Mouse (Mus musculus) midbrain, postnatal 0 days (tissue): ENCODE data around the gene Neurod4. TPM values are rescaled to one million over a fixed set of nuclear protein-coding genes. Genes with fewer than 3 reads are reported as not detected.

Experiments
- ATAC-seq: fragments of 200-750 bp; cut with Nextera tagmentation; 2 replicates; pipeline ENCODE4 v1.8.0; 2017; ENCODE audit warnings: moderate number of reproducible peaks, mild to moderate bottlenecking, moderate TSS enrichment, moderate library complexity; ENCODE audit not compliant: low FRiP score
- DNase-seq: peaks from one replicate; pipeline ENCODE4 v3.0.0-alpha.2; 2015; ENCODE audit warnings: low spot score
- H3K27ac ChIP-seq: fragments of 300-500 bp; sonication (generic); 2 replicates; pipeline ENCODE4 v1.5.1; 2014; ENCODE audit warnings: low read depth, mild to moderate bottlenecking, low read length, mixed read lengths
- H3K27me3 ChIP-seq: fragments of 300-500 bp; sonication (generic); 2 replicates; pipeline ENCODE4 v1.6.1; 2014; ENCODE audit warnings: low read length, control low read depth, mixed read lengths; ENCODE audit not compliant: insufficient read depth
- H3K36me3 ChIP-seq: fragments of 300-500 bp; sonication (generic); 2 replicates; pipeline ENCODE4 v1.6.1; 2014; ENCODE audit warnings: low read length, control low read depth, mixed read lengths; ENCODE audit not compliant: insufficient read depth
- H3K4me1 ChIP-seq: fragments of 300-500 bp; sonication (generic); 2 replicates; pipeline ENCODE4 v1.6.1; 2014; ENCODE audit warnings: mild to moderate bottlenecking, control low read depth, antibody characterized with exemption, low read length, mixed read lengths; ENCODE audit not compliant: insufficient read depth
- H3K4me2 ChIP-seq: fragments of 300-500 bp; sonication (generic); 2 replicates; pipeline ENCODE4 v1.6.1; 2014; ENCODE audit warnings: low read depth, mild to moderate bottlenecking, low read length, mixed read lengths; ENCODE audit not compliant: poor library complexity, severe bottlenecking
- H3K4me3 ChIP-seq: fragments of 300-500 bp; sonication (generic); 2 replicates; pipeline ENCODE4 v1.5.1; 2014; ENCODE audit warnings: low read depth, mild to moderate bottlenecking, low read length, moderate library complexity
- H3K9ac ChIP-seq: fragments of 300-500 bp; sonication (generic); replicated peaks from 2 replicates; pipeline ENCODE4 v1.6.1; 2014; ENCODE audit warnings: mild to moderate bottlenecking, low read length, moderate library complexity, mixed read lengths; ENCODE audit not compliant: poor library complexity, severe bottlenecking
- H3K9me3 ChIP-seq: fragments of 300-500 bp; sonication (generic); 2 replicates; pipeline ENCODE4 v1.6.1; 2016; ENCODE audit warnings: low read length, control low read depth
- CTCF ChIP-seq: IDR thresholded peaks from 2 replicates; pipeline ENCODE4 v1.5.1; 2016; ENCODE audit warnings: antibody characterized with exemption, mild to moderate bottlenecking
- WGBS: fragments of 180-500 bp; shearing (Covaris S2); extraction: QIAGEN DNeasy Blood & Tissue Kit; methylation state at CpG from one replicate; pipeline ENCODE4 v1.1.7; 2014; 5-methylcytosine and 5-hydroxymethylcytosine counted together
- polyA plus RNA-seq: library from polyadenylated mRNA; unstranded; fragments of >200 nt; fragmentation: Nextera tagmentation; extraction: Ambion mirVana; gene quantifications from 2 replicates; pipeline ENCODE4 v1.2.1, GENCODE M21; 2015
- total RNA-seq: library from RNA; depleted of rRNA; stranded (reverse); fragments of >200 nt; gene quantifications from 2 replicates; pipeline ENCODE4 v1.2.3, GENCODE M21; 2014; rRNA removed

The Neurod4 gene
- total and polyA plus RNA-seq, 2 experiments from 2014 or later: 0.52 to 0.77 TPM

DNA sequence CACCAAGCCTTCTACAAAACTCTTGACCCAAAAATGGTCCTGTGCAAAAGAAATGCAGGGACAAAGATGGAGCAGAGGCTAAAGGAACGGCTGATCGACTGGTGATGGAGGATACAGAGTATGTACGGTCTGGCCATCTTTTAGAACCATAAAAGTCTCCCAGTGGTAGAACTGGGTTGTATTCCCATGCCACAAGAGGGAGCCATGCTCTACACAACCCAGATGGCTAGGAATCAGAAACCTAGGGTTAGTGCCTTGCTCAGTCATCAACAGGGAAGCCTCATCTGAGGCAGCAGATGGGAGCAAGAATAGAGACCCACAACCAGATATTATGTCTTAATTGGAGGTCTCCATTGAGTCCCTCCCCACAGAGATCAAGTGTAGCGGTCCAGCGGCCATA, 50.5 kb downstream of the Neurod4 start:
- WGBS: 82% methylated on average over 5 of the region's 5 CpGs
- Histone ChIP-seq H3K9ac (no peak overlapping the region), H3K4me1 (no peaks in the 10 kb centered on the region), H3K27ac (no peak overlapping the region), H3K9me3 (no peaks in the 10 kb centered on the region), H3K27me3 (no peaks in the 10 kb centered on the region), H3K36me3 (no peaks in the 10 kb centered on the region), H3K4me3 (no peak overlapping the region), H3K4me2 (no peak overlapping the region)
- 0 out of 2 replicates have a peak, but pooled peaks have one; percentile 15 for TF ChIP-seq CTCF
- DNase-seq (no peak), ATAC-seq (no peak)

DNA sequence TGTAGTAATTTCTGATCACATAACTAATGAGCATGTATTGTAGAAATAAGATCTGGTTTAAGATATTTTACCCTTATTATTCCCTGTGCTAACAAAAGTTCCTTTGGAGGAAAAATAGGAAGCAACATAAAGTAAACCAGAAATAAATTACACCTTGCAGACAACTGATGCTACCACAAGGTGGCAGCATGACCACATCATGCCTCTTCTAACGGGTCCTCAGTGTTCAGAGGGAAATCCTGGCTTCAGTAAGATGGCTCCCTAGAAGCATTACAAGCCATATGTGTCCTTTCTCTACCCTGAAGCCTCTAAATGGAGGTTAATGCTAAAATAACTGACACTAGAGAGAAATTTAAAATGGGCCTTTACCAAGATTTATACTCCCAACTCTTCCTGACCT, 51.8 kb downstream of the Neurod4 start:
- Histone ChIP-seq H3K4me2 (no peak overlapping the region), H3K9ac (no peak overlapping the region), H3K4me1 (no peaks in the 10 kb centered on the region), H3K4me3 (no peak overlapping the region), H3K27me3 (no peaks in the 10 kb centered on the region), H3K27ac (no peak overlapping the region), H3K9me3 (no peaks in the 10 kb centered on the region), H3K36me3 (no peaks in the 10 kb centered on the region)
- DNase-seq (peak; percentile 86), ATAC-seq (peak; percentile 89)
- TF ChIP-seq CTCF: peak; percentile 94
- 0% methylated on average over 1 of the region's 1 CpGs for WGBS

DNA sequence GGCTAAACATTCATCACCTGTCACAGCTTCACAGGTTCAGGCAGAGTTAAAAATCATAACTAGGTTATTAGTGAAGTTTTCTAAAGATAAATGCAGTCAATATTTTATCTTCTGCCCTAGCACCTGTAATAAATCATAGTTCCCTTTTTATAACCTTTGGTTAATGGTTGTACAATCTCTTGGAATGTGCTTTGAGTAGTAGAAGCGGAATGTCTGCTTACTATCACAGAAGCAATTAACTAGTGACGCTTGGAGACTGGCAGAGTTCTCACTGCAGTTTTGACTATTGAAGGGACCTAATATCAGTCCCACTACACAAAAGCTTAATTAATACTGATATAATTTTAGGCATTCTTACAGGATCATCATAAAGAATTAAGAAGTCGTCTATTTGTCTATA, 55.0 kb downstream of the Neurod4 start:
- H3K4me3 ChIP-seq: no peak overlapping the region
- H3K9me3 ChIP-seq: no peaks in the 10 kb centered on the region
- H3K36me3 ChIP-seq: no peaks in the 10 kb centered on the region
- no peaks in the 10 kb centered on the region for H3K27me3 ChIP-seq
- no peak overlapping the region for H3K4me2 ChIP-seq
- no peaks in the 10 kb centered on the region for H3K4me1 ChIP-seq
- ATAC-seq (no peak), DNase-seq (no peak)
- WGBS: 82% methylated on average over 3 of the region's 3 CpGs
- H3K9ac ChIP-seq: no peak overlapping the region
- H3K27ac ChIP-seq: no peak overlapping the region
- TF ChIP-seq CTCF: no peak

Other genes starting within 250 kb of the Neurod4 start
- gene Olfr821, start 249.9 kb downstream of the Neurod4 start, total RNA-seq: not detected in 2 replicates
- not detected in 2 replicates for gene Olfr821, start 249.9 kb downstream of the Neurod4 start, polyA plus RNA-seq
- gene Olfr822, start 209.0 kb downstream of the Neurod4 start, total RNA-seq: not detected in 2 replicates
- gene Olfr822, start 209.0 kb downstream of the Neurod4 start, polyA plus RNA-seq: not detected in 2 replicates
- gene Olfr823, start 164.9 kb downstream of the Neurod4 start, total RNA-seq: not detected in 2 replicates
- not detected in 2 replicates for gene Olfr823, start 164.9 kb downstream of the Neurod4 start, polyA plus RNA-seq
- gene Olfr824, start 150.2 kb downstream of the Neurod4 start, total RNA-seq: not detected in 2 replicates
- not detected in 2 replicates for gene Olfr824, start 150.2 kb downstream of the Neurod4 start, polyA plus RNA-seq
- not detected in 2 replicates for gene Olfr825, start 113.5 kb downstream of the Neurod4 start, total RNA-seq
- gene Olfr825, start 113.5 kb downstream of the Neurod4 start, polyA plus RNA-seq: not detected in 2 replicates
- gene Olfr826, start 96.1 kb downstream of the Neurod4 start, total RNA-seq: not detected in 2 replicates
- not detected in 2 replicates for gene Olfr826, start 96.1 kb downstream of the Neurod4 start, polyA plus RNA-seq
- not detected in 2 replicates for gene Olfr827, start 65.8 kb downstream of the Neurod4 start, total RNA-seq
- not detected in 2 replicates for gene Olfr827, start 65.8 kb downstream of the Neurod4 start, polyA plus RNA-seq
- gene Tespa1, start 42.6 kb upstream of the Neurod4 start, total RNA-seq: not detected in 2 replicates
- gene Tespa1, start 42.6 kb upstream of the Neurod4 start, polyA plus RNA-seq: not detected in 2 replicates
- 0.05 and 0.28 TPM in 2 replicates for gene Vmn2r84, start 114.1 kb upstream of the Neurod4 start, total RNA-seq
- 0.02 TPM in 1 of 2 replicates, not detected in the other for gene Vmn2r84, start 114.1 kb upstream of the Neurod4 start, polyA plus RNA-seq
- gene Vmn2r85, start 149.5 kb upstream of the Neurod4 start, total RNA-seq: 0.16 and 0.47 TPM in 2 replicates
- 0.02 and 0.04 TPM in 2 replicates for gene Vmn2r85, start 149.5 kb upstream of the Neurod4 start, polyA plus RNA-seq
- 0.09 and 0.33 TPM in 2 replicates for gene Vmn2r86, start 175.8 kb upstream of the Neurod4 start, total RNA-seq
- gene Vmn2r86, start 175.8 kb upstream of the Neurod4 start, polyA plus RNA-seq: 0.04 TPM in 1 of 2 replicates, not detected in the other
- 0.44 and 0.85 TPM in 2 replicates for gene Vmn2r87, start 217.2 kb upstream of the Neurod4 start, total RNA-seq
- 0.06 and 0.10 TPM in 2 replicates for gene Vmn2r87, start 217.2 kb upstream of the Neurod4 start, polyA plus RNA-seq